Mouse (Mus musculus): ENCODE data around the gene Pus10.

The Pus10 gene

DNA sequence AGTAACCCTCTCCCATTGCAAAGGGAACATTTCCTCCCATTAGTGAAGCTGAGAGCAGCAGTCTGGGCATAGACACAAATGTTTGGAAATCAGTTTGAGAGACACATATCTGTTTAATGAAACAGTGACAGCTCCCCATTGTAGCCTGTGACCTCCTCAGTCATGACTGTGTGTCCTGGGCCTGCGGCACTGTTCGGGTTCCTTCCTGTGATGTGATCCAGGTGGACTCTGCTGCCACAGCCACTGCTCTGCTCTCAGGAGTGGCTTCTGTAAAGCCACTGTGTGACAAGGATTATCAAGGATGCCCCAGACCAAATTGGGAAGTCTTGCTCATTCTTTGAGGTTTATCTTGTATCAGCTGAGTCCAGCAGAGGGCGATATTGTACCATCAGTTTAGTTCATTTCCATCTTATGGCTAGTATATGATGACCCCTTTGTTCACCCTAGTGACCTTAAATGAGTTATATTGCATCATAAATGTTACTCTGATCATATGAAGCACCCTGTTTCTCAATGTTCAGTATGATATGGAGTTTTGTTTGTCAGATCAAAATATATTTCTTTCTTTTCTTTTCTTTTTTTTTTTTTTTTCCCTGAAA, 13.7 kb downstream of the Pus10 start:
- POLR2A ChIA-PET: interaction anchor here in 3 of 4 experiments (0.7 to 6.1 kb wide), 8 partner anchors 10 to 876 kb away, joined by 3 to 44 read pairs (median 4); partner anchors contain the start of genes Pex13 (in 2 of the 3) and Pus10 (in 2 of the 3)
- CTCF ChIA-PET: interaction anchor here (0.5 to 1.5 kb wide), 12 partner anchors 9 to 535 kb away, joined by 3 to 16 read pairs (median 3); partner anchors contain the start of genes Pex13 (in 2 of the 4) and Pus10 (in 2 of the 4)

DNA sequence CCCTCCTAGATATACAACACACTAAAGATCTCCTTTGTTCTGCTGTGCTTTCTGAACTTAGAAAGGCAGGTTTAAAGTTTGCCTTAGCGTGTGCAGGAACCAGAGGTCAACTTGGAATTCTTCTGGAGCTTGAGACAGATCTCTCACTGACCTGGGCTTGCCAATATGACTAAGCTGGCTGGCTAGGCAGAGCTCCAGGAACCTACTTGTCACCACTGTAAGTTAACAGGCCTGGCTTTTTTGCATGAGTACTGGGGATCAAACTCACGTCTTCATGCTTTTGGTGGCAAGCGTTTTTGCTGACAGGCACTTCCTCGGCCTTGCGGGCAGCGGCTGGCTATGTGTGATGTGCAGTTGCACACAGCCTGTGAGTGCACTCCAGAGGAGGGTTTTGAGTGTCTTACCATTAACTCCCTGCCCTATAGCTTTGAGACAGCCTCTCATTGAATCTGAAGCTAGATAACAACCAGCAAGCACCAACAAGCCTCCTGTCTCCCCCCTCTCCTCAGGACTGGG, 15.0 kb downstream of the Pus10 start:
- ChIA-PET POLR2A (interaction anchor here in 3 of 4 experiments (0.6 to 6.1 kb wide), 8 partner anchors 9 to 175 kb away, joined by 3 to 44 read pairs (median 3); partner anchors contain the start of genes Pex13 (in 3 of the 3) and Pus10 (in 3 of the 3)), CTCF (interaction anchor here in 1 of 4 experiments (1.5 kb wide), 1 partner anchor 274 kb away, joined by 7 read pairs; no protein-coding TSS in a partner anchor)

DNA sequence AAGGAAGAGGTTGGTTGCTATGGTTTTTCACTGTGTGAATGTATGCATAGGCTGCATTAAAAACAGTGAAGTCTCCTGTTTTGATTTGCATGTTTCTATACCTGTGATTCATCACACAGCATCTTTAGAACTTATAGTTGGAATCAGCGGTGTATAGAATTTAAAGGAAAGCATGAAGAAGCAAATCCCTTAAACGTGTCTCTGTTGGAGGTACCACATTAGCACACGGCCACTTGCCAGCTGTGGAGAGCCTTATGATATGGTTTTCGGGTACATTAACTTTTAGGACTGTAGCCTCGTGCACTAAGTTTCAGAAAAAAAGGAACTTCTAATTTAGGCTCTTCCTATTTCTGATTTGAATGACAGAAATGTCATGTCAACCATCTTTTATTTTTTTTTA, 17.1 kb downstream of the Pus10 start:
- CTCF ChIA-PET: no interaction called here
- POLR2A ChIA-PET: interaction anchor here in 1 of 4 experiments (1.1 to 1.7 kb wide), 2 partner anchors 15 to 16 kb away, joined by 3 to 7 read pairs; partner anchors contain the start of genes Pex13 and Pus10

DNA sequence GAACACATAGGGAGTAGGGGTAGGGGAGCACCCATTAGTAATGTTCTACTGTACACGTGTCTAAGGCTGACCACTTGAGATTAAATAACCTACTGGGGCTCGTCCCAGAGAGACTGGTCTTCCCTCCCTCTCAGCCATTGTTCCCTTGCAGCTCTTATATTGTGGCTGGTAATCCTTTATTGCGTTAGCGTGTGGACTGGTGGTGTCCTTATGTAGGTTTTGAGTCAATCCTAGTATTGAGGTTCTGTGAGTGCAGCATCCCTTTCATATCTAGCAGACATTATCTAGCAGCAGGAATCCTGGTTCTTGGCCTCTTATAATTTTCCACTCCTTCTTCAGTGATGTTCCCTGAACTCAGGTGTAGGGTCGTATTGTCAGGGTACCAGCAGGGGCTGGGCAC, 21.2 kb downstream of the Pus10 start:
- ChIA-PET POLR2A (interaction anchor here in 2 of 4 experiments (1.1 to 2.5 kb wide), 2 partner anchors 21 kb away, joined by 6 to 7 read pairs; partner anchors contain the start of genes Pex13 (in 2 of the 2) and Pus10 (in 2 of the 2)), CTCF (no interaction called here)

DNA sequence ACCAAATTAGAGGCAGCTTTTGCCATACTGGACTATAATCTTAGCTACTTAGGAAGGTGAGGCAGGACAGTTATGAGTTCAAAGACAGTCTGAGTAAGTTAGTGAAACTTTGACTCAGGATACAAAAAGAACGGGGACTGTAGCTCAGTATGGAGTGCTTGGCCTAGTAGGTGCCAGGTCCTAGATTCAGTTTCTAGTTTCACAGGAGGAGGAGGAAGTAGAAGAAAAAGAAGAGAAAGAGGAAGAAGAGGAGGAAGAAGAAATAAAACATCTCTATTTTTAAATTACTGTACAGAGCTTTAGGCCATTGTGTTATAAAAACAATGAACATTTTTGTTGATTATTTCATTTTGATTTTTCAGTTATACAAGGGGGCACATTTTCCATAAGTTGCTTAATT, 22.6 kb downstream of the Pus10 start:
- POLR2A ChIA-PET: interaction anchor here in 3 of 4 experiments (0.5 to 2.5 kb wide), 4 partner anchors 22 to 55 kb away, joined by 3 to 7 read pairs (median 4); partner anchors contain the start of genes Pex13 (in 2 of the 3), Pus10 (in 2 of the 3) and 0610010F05Rik (in 1 of the 3)
- CTCF ChIA-PET: interaction anchor here in 1 of 4 experiments (0.8 kb wide), 1 partner anchor 9 kb away, joined by 3 read pairs; no protein-coding TSS in a partner anchor

DNA sequence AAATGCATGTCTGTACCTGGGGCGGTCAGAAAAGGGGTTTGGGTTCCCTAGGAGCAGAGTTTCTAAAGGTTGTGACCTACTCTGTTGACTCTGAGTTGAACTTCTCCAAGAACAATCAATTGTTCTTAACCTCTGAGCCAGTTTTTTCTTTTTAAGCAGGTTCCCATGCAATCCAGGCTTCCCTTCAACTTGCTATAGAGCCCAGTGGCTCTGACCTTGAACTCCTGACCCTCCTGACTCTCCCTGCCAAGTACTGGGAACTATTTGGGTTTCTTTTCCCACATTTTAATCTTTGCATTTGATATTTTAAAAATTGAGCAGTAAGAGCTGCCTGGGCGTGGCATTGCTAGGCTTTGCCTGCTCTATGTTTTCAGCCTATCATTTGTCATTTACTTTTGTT, 27.8 kb downstream of the Pus10 start:
- CTCF ChIA-PET: no interaction called here

DNA sequence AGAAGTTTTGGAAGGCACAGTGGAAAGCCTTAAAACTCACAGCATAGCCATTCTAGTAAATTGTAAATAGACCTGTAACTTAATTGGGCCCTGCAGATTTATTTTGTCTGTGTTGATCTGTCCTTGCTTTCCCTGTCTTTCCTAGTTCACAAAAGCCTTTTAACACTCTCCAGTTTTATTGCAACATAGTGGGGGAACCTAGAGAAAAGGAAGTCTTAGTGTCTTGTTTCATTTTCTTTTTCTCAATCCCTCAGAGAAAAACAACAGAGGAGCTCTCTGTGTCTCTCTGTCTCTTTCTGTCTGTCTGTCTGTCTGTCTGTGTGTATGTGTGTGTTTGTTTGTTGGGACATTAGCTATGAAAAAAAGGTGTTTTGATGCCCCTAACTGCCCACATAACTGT, 30.4 kb downstream of the Pus10 start:
- ChIA-PET CTCF (no interaction called here), POLR2A (interaction anchor here in 2 of 4 experiments (0.7 to 3.2 kb wide), 3 partner anchors 13 to 84 kb away, joined by 3 to 8 read pairs (median 3); partner anchors contain the start of genes Pex13 (in 1 of the 2) and Pus10 (in 1 of the 2))

More for the DNA sequence above, 27.8 kb downstream of the Pus10 start:
- POLR2A ChIA-PET: no interaction called here

DNA sequence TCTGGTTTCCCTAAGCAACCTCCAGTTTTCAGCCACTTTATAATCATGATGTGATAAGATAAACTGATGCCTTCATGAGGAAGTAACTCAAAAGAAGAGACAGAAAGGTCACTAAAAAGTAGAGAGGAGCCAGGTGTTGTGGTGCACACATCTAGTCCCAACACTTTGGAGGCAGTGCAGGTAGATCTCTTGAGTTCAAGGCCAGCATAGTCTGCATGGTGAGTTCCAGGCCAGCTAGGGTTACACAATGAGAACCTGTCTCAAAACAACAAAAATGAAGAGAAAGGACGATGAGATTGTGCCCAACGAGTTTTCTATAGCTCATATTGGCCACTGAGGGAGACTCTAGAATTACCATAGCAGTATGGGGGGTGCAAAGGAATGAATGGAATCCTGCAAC, 33.1 kb downstream of the Pus10 start:
- CTCF ChIA-PET: no interaction called here

DNA sequence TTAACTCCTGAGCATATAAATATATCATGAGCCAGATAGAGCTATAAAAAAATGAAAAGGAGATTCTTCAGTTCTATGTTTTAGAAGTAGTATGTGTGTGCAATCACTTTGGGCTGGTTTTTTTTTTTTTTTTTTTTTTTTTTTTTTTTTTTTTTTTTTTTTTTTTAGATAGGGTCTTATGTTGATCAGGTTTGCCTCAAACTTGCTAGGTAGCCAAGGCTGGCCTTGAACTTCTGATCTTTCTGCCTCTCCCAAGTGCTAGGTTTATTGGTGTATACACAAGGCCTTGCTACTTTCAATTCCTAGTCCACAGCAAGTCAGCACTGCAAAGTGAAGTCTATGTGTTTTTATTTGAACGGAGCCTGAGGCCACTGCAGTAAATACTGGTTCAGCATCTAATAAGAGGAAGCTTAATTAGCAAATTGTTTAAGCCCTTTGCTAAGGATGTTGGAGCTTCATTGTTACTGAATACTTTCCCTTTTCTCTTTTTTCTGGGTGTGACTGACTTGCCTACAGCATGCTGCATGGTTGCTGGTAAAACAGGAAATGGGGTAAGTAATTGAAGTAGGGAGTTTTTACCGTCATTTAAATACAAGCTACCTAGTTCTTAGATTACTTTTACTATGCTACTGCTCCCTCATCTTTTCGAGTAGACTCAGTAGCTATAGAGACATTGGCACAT, 34.1 kb downstream of the Pus10 start:
- ChIA-PET CTCF (interaction anchor here in 3 of 4 experiments (0.6 to 0.7 kb wide), 3 partner anchors 21 to 103 kb away, joined by 3 to 4 read pairs (median 4); no protein-coding TSS in a partner anchor), POLR2A (interaction anchor here in 3 of 4 experiments (0.6 to 3.0 kb wide), 14 partner anchors 8 to 799 kb away, joined by 3 to 15 read pairs (median 4); partner anchors contain the start of genes Pex13 (in 2 of the 3) and Pus10 (in 2 of the 3))

More for the DNA sequence above, 33.1 kb downstream of the Pus10 start:
- POLR2A ChIA-PET: interaction anchor here in 2 of 4 experiments (0.6 to 3.0 kb wide), 7 partner anchors 9 to 200 kb away, joined by 3 to 15 read pairs (median 3); partner anchors contain the start of genes Pex13 (in 1 of the 2) and Pus10 (in 1 of the 2)

DNA sequence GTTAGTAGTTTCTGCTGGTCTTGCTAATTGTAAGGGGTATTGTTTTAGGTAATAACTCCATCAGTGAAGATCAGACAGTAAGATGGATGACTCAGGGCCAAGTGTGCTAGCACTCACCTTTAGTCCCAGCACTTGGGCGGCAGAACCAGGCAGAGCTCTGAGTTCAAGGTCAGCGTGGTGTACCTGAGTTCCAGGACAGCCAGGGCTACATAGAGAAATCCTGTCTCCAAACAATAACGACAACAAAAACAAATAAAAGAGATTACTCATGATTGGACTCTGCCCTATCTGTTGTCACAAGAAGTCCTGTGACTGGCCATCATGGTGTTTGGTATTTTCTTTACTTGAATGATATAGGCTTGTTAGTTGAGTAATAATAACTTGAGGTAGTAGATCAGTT, 36.4 kb downstream of the Pus10 start:
- CTCF ChIA-PET: no interaction called here
- POLR2A ChIA-PET: no interaction called here

DNA sequence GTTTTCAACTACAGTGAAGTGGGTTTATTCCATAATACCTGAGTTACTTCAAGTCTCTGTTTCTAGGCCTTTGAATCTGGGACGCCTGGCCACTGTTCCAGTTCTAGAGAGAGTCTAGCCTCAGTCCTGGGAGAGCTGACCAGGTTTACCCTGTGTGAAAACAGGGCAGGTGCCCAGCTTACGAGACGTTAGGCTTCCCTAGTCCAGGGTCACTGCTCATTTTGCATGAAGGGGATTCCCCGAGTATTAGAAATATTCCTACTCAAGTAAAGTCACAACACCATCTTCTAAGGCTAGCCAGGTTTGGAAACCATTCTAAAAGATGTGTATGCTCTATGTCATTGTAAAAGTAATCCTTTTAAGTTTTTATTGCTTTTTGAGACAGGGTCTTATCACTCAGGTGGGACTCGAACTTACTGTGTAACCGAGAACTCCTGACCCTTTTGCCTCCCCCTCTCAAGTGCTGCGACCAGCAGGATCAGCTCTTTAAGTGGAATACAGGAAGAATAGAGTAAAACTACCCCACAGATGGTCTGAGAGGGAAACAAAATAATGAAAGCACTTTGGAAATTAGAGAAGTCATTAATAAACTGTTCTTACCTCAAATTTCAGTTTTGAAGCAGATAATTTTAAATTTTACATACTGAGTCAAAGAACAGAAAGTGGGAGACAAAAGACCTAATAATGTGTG, 39.3 kb downstream of the Pus10 start:
- POLR2A ChIA-PET: interaction anchor here in 1 of 4 experiments (1.2 to 1.3 kb wide), 2 partner anchors 16 to 20 kb away, joined by 3 to 4 read pairs; no protein-coding TSS in a partner anchor

DNA sequence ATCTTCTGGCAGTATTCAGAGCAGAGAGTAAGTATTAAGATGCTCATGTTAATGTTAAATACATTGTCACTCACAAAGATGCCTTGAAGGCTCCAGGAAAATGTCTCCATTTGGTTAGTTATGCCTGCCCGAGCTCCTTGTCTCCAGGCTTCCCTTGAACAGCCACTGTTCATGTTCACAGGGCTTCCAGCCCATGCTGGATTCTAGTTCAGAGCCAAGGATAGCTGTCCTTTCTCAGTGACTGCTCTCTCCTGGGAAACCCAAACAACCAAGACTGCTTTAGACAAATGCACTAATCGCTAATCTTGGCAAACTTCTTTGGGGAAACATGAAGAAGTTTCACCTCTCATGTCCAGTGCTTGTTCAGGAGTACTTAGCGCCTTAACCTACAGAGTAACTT, 46.8 kb downstream of the Pus10 start:
- POLR2A ChIA-PET: interaction anchor here in 2 of 4 experiments (0.6 to 1.7 kb wide), 5 partner anchors 9 to 59 kb away, joined by 3 to 6 read pairs (median 4); partner anchors contain the start of genes Pex13 (in 1 of the 2) and Pus10 (in 1 of the 2)
- CTCF ChIA-PET: no interaction called here

More for the DNA sequence above, 39.3 kb downstream of the Pus10 start:
- CTCF ChIA-PET: no interaction called here

DNA sequence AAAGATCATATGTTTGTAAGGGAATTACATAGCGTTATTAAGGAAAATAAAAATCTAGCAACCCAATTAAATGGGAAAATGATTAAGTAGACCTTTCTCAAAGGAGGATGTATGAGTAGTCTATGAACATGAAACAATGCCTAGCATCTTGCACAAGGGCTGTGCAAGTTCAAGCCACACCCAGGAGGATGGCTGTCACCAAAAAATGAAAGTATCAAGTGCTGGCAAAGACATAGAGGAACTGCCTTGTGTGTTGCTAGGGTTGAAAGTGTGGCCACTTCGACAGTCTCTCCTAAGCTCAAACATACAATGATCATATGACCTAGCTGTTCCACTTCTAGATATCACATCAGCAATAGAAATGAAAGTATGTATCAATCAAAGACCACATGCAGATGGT, 53.4 kb downstream of the Pus10 start:
- CTCF ChIA-PET: no interaction called here
- POLR2A ChIA-PET: interaction anchor here in 2 of 4 experiments (0.5 to 1.0 kb wide), 2 partner anchors 14 to 26 kb away, joined by 3 to 5 read pairs; no protein-coding TSS in a partner anchor

DNA sequence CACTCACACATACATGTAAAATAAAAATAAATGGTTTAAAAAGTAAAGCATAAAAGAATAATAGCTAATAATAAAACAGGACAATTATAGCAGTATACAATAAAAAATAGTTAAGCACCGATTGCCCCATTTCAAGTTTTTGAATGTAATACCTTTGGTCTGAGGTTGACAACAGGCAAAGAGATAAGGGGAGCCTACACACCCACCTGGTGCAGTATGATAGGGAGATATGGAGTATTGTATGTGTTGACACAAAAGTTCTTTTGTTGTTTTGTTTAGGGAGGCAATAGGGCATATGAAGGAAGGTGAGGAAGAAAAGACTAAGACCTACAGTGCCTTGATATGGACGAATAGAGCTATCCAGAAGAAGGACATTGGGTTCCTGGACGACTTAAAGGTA, 54.4 kb downstream of the Pus10 start:
- ChIA-PET POLR2A (no interaction called here), CTCF (no interaction called here)

DNA sequence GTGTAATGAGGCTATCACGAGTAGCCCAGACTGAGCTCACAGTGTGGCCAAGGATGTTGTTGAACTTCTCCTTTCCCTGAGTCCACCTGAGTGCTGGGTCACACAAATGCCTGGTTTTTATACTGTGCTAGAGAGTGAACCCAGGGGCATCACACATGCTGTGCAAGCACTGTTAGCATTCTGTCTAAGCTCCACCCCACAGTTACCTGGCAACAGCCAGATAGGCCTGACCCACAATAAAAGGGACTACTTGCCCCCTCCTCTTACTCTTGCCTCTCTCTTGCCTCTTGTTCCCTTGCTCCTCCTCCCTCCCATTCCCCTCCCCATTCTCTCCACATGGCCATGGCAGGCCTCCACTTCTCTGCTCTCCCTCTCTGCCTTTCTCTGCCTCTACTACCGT, 56.9 kb downstream of the Pus10 start:
- ChIA-PET CTCF (interaction anchor here in 3 of 4 experiments (0.6 to 1.2 kb wide), 3 partner anchors 18 to 880 kb away, joined by 3 to 4 read pairs (median 4); no protein-coding TSS in a partner anchor), POLR2A (interaction anchor here in 3 of 4 experiments (0.8 to 2.3 kb wide), 16 partner anchors 8 to 224 kb away, joined by 3 to 12 read pairs (median 3); partner anchors contain the start of genes Pex13 (in 2 of the 3), Pus10 (in 2 of the 3), Rel (in 2 of the 3) and 0610010F05Rik (in 1 of the 3))

DNA sequence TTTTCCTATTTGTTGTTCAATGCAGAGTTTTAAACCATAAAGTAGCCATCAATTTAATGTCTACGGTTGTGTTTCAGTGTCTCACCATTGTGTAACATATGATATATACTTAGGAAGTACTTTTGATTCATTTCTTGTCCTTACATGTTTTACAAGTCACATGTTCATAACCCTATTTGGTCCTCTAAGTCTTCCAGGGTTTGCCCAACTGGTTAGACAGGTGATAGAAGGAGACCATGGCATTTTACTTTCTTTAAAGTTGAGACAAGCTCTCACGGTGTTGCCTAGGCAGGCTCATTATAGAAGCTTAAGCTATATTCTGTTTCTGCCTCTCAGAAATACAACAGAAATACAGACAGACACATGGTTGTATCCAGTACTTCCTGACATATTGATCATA, 60.4 kb downstream of the Pus10 start:
- ChIA-PET POLR2A (interaction anchor here in 2 of 4 experiments (1.3 to 1.9 kb wide), 2 partner anchors 20 to 60 kb away, joined by 3 to 4 read pairs; partner anchors contain the start of genes Pex13 (in 1 of the 2) and Pus10 (in 1 of the 2)), CTCF (no interaction called here)

DNA sequence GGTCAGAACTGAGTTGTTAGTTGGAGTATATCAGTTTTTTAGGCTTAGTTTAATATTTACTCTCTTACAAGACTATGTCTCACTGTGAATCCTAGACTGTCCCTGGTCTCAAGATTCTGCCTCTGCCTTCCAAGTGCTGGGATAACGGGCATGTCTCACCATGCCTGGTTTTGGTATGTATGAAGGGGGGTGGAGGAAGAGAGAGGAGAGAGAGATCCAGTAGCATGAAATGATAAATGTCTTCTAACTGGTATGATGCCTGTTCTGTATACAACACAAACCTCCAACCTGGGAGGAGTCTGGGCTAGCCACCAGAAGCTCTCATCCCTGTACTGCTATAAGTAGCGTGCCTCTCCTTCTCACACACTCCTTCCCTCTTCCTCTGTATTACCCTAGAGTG, 61.0 kb downstream of the Pus10 start:
- ChIA-PET POLR2A (interaction anchor here in 3 of 4 experiments (0.5 to 1.3 kb wide), 6 partner anchors 14 to 129 kb away, joined by 3 to 5 read pairs (median 3); partner anchors contain the start of genes Pex13 (in 2 of the 3) and Pus10 (in 2 of the 3)), CTCF (interaction anchor here in 1 of 4 experiments (0.6 kb wide), 1 partner anchor 1044 kb away, joined by 4 read pairs; no protein-coding TSS in a partner anchor)

DNA sequence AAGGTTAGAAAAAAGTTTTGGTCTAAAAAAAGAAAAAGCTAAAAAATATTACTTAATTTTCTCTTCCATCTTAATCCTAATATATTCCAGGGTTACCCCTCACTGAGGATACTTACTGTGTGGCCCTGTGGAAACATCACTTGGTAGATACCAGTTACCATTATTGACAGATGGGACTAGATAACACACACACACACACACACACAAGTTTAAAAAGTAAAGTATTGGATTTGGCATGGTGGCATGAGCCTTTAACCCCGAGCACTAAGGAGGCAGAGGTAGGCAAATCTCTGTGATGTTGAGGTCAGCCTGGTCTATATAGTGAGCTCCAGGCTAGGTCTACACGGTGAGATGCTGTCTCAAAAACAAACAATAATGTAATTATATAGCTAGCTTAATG, 62.7 kb downstream of the Pus10 start:
- POLR2A ChIA-PET: interaction anchor here in 2 of 4 experiments (1.0 to 1.2 kb wide), 3 partner anchors 11 to 62 kb away, joined by 3 to 5 read pairs (median 3); partner anchors contain the start of genes Pex13 (in 1 of the 2) and Pus10 (in 1 of the 2)
- CTCF ChIA-PET: no interaction called here

Data from embryonic stem cell, embryonic (primary cell).